Mouse (Mus musculus): Measurements from ENCODE around the gene Rasl10a. TPM values are rescaled to one million over a fixed set of nuclear protein-coding genes. Genes with fewer than 3 reads are reported as not detected.
A peak's percentile ranks its signal among the peaks of the same experiment; 100 is the strongest.

Gene Rasl10a
- polyA plus RNA-seq, 1 experiment from 2014 or later, result 1.6 TPM

- H3K4me1 ChIP-seq (replicated peaks; ENCODE audit: control insufficient read depth, insufficient read depth), result no peaks in the 10 kb centered on the region; the same call in 1 of the 2 replicates
- peak overlapping the region; percentile 71 for H3K4me2 ChIP-seq (replicated peaks; ENCODE audit: low read depth)
- peak overlapping the region; percentile 99 for H3K4me3 ChIP-seq (ENCODE audit: low read depth, low read length)
- peak overlapping the region; percentile 97 for H3K27ac ChIP-seq (replicated peaks)
- no peaks in the 10 kb centered on the region for H3K27me3 ChIP-seq (ENCODE audit: control insufficient read depth, insufficient read depth, low read length)
- WGBS, result 1% methylated on average over 7 of the region's 7 CpGs
- TF ChIP-seq EP300 (optimal IDR thresholded peaks at IDR 0.05) (no peak), CTCF (IDR thresholded peaks at IDR 0.05; ENCODE audit: low read depth) (peak; percentile 47)
- ATAC-seq (ENCODE audit: low FRiP score, low TSS enrichment) (no peak), DNase-seq (ENCODE audit: low spot score) (no peak)
- no peaks in the 10 kb centered on the region for H3K36me3 ChIP-seq (ENCODE audit: control insufficient read depth, insufficient read depth, low read length)
- H3K9ac ChIP-seq (ENCODE audit: low read length), result peak overlapping the region; percentile 98
- no peaks in the 10 kb centered on the region for H3K9me3 ChIP-seq (ENCODE audit: control insufficient read depth, low read length)
Measured at GRCm38 (mm10) chr11:5100283-5100682, 42.4 kb downstream of the Rasl10a start.

- WGBS, result 39% methylated on average over 5 of the region's 5 CpGs
- H3K4me3 ChIP-seq (ENCODE audit: low read depth, low read length), result peak overlapping the region; percentile 99; the same call in 1 of the 2 replicates
- no peaks in the 10 kb centered on the region; the same call in 1 of the 2 replicates for H3K4me1 ChIP-seq (replicated peaks; ENCODE audit: control insufficient read depth, insufficient read depth)
- H3K4me2 ChIP-seq (replicated peaks; ENCODE audit: low read depth), result peak overlapping the region; percentile 71
- H3K9ac ChIP-seq (ENCODE audit: low read length), result no peak overlapping the region
- no peaks in the 10 kb centered on the region for H3K36me3 ChIP-seq (ENCODE audit: control insufficient read depth, insufficient read depth, low read length)
- H3K27me3 ChIP-seq (ENCODE audit: control insufficient read depth, insufficient read depth, low read length), result no peaks in the 10 kb centered on the region
- H3K27ac ChIP-seq (replicated peaks), result peak overlapping the region; percentile 97; the same call in 1 of the 2 replicates
- ATAC-seq (ENCODE audit: low FRiP score, low TSS enrichment) (no peak), DNase-seq (ENCODE audit: low spot score) (no peak)
- H3K9me3 ChIP-seq (ENCODE audit: control insufficient read depth, low read length), result no peaks in the 10 kb centered on the region
- no peak for TF ChIP-seq EP300 (optimal IDR thresholded peaks at IDR 0.05)
- TF ChIP-seq CTCF (IDR thresholded peaks at IDR 0.05; ENCODE audit: low read depth), result no peak
Measured at GRCm38 (mm10) chr11:5100801-5101200, 42.9 kb downstream of the Rasl10a start.

GRCm38 (mm10) chr11:5101641-5102040 is 43.7 kb downstream of the Rasl10a start:
- Histone ChIP-seq H3K27me3 (ENCODE audit: control insufficient read depth, insufficient read depth, low read length) (no peaks in the 10 kb centered on the region), H3K9ac (ENCODE audit: low read length) (no peak overlapping the region), H3K36me3 (ENCODE audit: control insufficient read depth, insufficient read depth, low read length) (no peaks in the 10 kb centered on the region), H3K9me3 (ENCODE audit: control insufficient read depth, low read length) (no peaks in the 10 kb centered on the region), H3K4me1 (replicated peaks; ENCODE audit: control insufficient read depth, insufficient read depth) (no peaks in the 10 kb centered on the region; the same call in 1 of the 2 replicates), H3K27ac (replicated peaks) (no peak overlapping the region), H3K4me3 (ENCODE audit: low read depth, low read length) (no peak overlapping the region), H3K4me2 (replicated peaks; ENCODE audit: low read depth) (no peak overlapping the region)
- TF ChIP-seq EP300 (optimal IDR thresholded peaks at IDR 0.05) (no peak), CTCF (IDR thresholded peaks at IDR 0.05; ENCODE audit: low read depth) (no peak)
- ATAC-seq (ENCODE audit: low FRiP score, low TSS enrichment) (no peak), DNase-seq (ENCODE audit: low spot score) (no peak)
- 73% methylated on average over 6 of the region's 6 CpGs for WGBS

- ATAC-seq (ENCODE audit: low FRiP score, low TSS enrichment), result no peak
- TF ChIP-seq EP300 (optimal IDR thresholded peaks at IDR 0.05) (no peak), CTCF (IDR thresholded peaks at IDR 0.05; ENCODE audit: low read depth) (no peak)
- Histone ChIP-seq H3K27ac (replicated peaks) (no peak overlapping the region), H3K9me3 (ENCODE audit: control insufficient read depth, low read length) (no peaks in the 10 kb centered on the region), H3K4me1 (replicated peaks; ENCODE audit: control insufficient read depth, insufficient read depth) (no peaks in the 10 kb centered on the region; the same call in 1 of the 2 replicates), H3K9ac (ENCODE audit: low read length) (no peak overlapping the region), H3K27me3 (ENCODE audit: control insufficient read depth, insufficient read depth, low read length) (no peaks in the 10 kb centered on the region), H3K36me3 (ENCODE audit: control insufficient read depth, insufficient read depth, low read length) (no peaks in the 10 kb centered on the region), H3K4me3 (ENCODE audit: low read depth, low read length) (no peak overlapping the region), H3K4me2 (replicated peaks; ENCODE audit: low read depth) (no peak overlapping the region)
- WGBS, result 91% methylated on average over 7 of the region's 7 CpGs
- no peak for DNase-seq (ENCODE audit: low spot score)
Measured at GRCm38 (mm10) chr11:5102384-5102783, 44.5 kb downstream of the Rasl10a start.

GRCm38 (mm10) chr11:5103986-5104509 is 46.1 kb downstream of the Rasl10a start:
- Histone ChIP-seq H3K9me3 (ENCODE audit: control insufficient read depth, low read length) (no peaks in the 10 kb centered on the region), H3K4me3 (ENCODE audit: low read depth, low read length) (no peak overlapping the region), H3K27me3 (ENCODE audit: control insufficient read depth, insufficient read depth, low read length) (no peaks in the 10 kb centered on the region), H3K4me2 (replicated peaks; ENCODE audit: low read depth) (no peak overlapping the region), H3K27ac (replicated peaks) (0 out of 2 replicates have a peak overlapping the region, but pooled peaks have one; percentile 18), H3K9ac (ENCODE audit: low read length) (no peak overlapping the region), H3K36me3 (ENCODE audit: control insufficient read depth, insufficient read depth, low read length) (no peaks in the 10 kb centered on the region), H3K4me1 (replicated peaks; ENCODE audit: control insufficient read depth, insufficient read depth) (no peaks in the 10 kb centered on the region; the same call in 1 of the 2 replicates)
- ATAC-seq (ENCODE audit: low FRiP score, low TSS enrichment), result no peak
- no peak for TF ChIP-seq EP300 (optimal IDR thresholded peaks at IDR 0.05)
- TF ChIP-seq CTCF (IDR thresholded peaks at IDR 0.05; ENCODE audit: low read depth), result no peak
- no peak for DNase-seq (ENCODE audit: low spot score)
- 94% methylated on average over 4 of the region's 4 CpGs for WGBS

- Histone ChIP-seq H3K4me1 (replicated peaks; ENCODE audit: control insufficient read depth, insufficient read depth) (no peaks in the 10 kb centered on the region), H3K27ac (replicated peaks) (no peak overlapping the region), H3K27me3 (ENCODE audit: control insufficient read depth, insufficient read depth, low read length) (no peaks in the 10 kb centered on the region), H3K4me2 (replicated peaks; ENCODE audit: low read depth) (no peak overlapping the region), H3K9me3 (ENCODE audit: control insufficient read depth, low read length) (no peaks in the 10 kb centered on the region), H3K9ac (ENCODE audit: low read length) (no peak overlapping the region), H3K4me3 (ENCODE audit: low read depth, low read length) (no peak overlapping the region), H3K36me3 (ENCODE audit: control insufficient read depth, insufficient read depth, low read length) (no peaks in the 10 kb centered on the region)
- ATAC-seq (ENCODE audit: low FRiP score, low TSS enrichment), result no peak
- 69% methylated on average over 8 of the region's 8 CpGs for WGBS
- no peak for DNase-seq (ENCODE audit: low spot score)
- TF ChIP-seq CTCF (IDR thresholded peaks at IDR 0.05; ENCODE audit: low read depth) (no peak), EP300 (optimal IDR thresholded peaks at IDR 0.05) (no peak)
Measured at GRCm38 (mm10) chr11:5109441-5109840, 51.5 kb downstream of the Rasl10a start.

Small RNAs within 50 kb of the gene (microRNA-seq; reads per million reads assigned to microRNA genes)
- not detected for gene Gm47296

Other genes starting within 250 kb of the Rasl10a start
- 18.2 and 18.7 TPM in 2 replicates for gene Nf2, start 208.6 kb upstream of the Rasl10a start, polyA plus RNA-seq (2015; fragmentation: Nextera tagmentation; extraction: Ambion mirVana)
- gene Nipsnap1, start 184.2 kb upstream of the Rasl10a start, polyA plus RNA-seq (2015; fragmentation: Nextera tagmentation; extraction: Ambion mirVana), result 28.2 and 29.7 TPM in 2 replicates
- gene Thoc5, start 162.8 kb upstream of the Rasl10a start, polyA plus RNA-seq (2015; fragmentation: Nextera tagmentation; extraction: Ambion mirVana), result 18.3 and 21.0 TPM in 2 replicates
- gene Nefh, start 110.1 kb upstream of the Rasl10a start, polyA plus RNA-seq (2015; fragmentation: Nextera tagmentation; extraction: Ambion mirVana), result 0.25 TPM in 2 replicates
- 41.8 and 43.3 TPM in 2 replicates for gene Ap1b1, start 71.3 kb upstream of the Rasl10a start, polyA plus RNA-seq (2015; fragmentation: Nextera tagmentation; extraction: Ambion mirVana)
- 21.4 and 24.8 TPM in 2 replicates for gene Gas2l1, start 7.2 kb downstream of the Rasl10a start, polyA plus RNA-seq (2015; fragmentation: Nextera tagmentation; extraction: Ambion mirVana)
- gene Rhbdd3, start 40.8 kb downstream of the Rasl10a start, polyA plus RNA-seq (2015; fragmentation: Nextera tagmentation; extraction: Ambion mirVana), result 19.1 and 19.6 TPM in 2 replicates
- 231 and 235 TPM in 2 replicates for gene Ewsr1, start 41.1 kb downstream of the Rasl10a start, polyA plus RNA-seq (2015; fragmentation: Nextera tagmentation; extraction: Ambion mirVana)
- 48.7 and 51.3 TPM in 2 replicates for gene Emid1, start 94.1 kb downstream of the Rasl10a start, polyA plus RNA-seq (2015; fragmentation: Nextera tagmentation; extraction: Ambion mirVana)
- 12.7 and 13.4 TPM in 2 replicates for gene Kremen1, start 203.4 kb downstream of the Rasl10a start, polyA plus RNA-seq (2015; fragmentation: Nextera tagmentation; extraction: Ambion mirVana)